Mouse (Mus musculus) bone marrow, adult 2 months (tissue): ENCODE data around the gene Aox1.

Experiments used
- CTCF ChIP-seq: fragments of 200-500 bp; IDR thresholded peaks from 2 replicates; pipeline ENCODE4 v1.5.1; 2011; ENCODE audit warnings: low read length, control low read depth; ENCODE audit not compliant: control insufficient read depth, insufficient read depth
- POLR2A ChIP-seq: fragments of 200-500 bp; IDR thresholded peaks from 2 replicates; pipeline ENCODE4 v1.6.1; 2011; ENCODE audit warnings: low read depth, mild to moderate bottlenecking, control low read depth, low read length, borderline replicate concordance; ENCODE audit not compliant: control insufficient read depth

DNA sequence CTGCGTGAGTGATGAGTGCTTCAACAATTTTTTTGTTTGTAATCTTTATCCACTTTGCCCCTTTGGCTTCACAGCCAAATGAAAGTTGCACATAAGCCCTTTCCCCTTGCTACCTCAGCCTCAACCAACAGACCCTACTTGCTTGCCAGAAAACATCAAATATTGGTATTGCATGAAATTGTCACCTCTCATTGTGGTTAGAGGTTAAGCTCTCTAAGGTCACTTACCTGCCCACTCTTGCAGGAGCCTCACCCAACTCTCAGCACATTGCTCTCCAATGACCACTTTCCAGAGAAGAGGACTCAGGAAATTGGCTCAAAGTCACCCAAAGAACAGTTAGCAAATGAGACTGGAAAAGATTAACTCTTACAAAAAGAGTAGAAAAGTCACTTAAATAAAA is 41.8 kb downstream of the Aox1 start:
- no peak for TF ChIP-seq CTCF
- no peak for TF ChIP-seq POLR2A
